Mouse (Mus musculus): ENCODE data around the gene Zranb1. TPM values are rescaled to one million over a fixed set of nuclear protein-coding genes. Genes with fewer than 3 reads are reported as not detected.

Gene Zranb1
- polyA plus RNA-seq, 1 experiment = 2.6 TPM

DNA sequence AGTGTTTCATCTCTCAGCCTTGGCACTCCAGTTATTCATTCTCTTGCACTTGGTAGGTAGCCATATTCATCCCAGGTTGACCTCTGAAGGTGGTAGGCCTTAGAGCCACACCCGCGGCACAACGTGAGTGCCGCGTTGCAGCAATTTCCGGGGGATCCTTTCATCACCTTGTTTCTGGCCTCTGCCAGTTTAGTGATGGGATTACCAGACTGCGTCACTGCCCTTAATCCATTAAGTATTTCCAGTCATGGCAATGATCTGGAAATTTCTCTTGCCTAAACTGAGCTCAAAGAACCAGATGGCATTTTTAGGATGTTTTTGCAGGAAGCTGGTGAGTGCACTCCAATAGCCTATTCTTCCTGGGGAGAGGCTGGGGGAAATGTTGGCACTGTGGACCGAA, 41.3 kb upstream of the Zranb1 start:
- TF ChIP-seq CTCF (IDR thresholded peaks at IDR 0.05; ENCODE audit: extremely low read depth, insufficient read length, insufficient replicate concordance, low read depth, low read length) (no peak), POLR2A (IDR thresholded peaks at IDR 0.05; ENCODE audit: low read depth, low read length) (no peak)
- no peaks in the 10 kb centered on the region for H3K4me1 ChIP-seq (ENCODE audit: control insufficient read depth, insufficient read depth, insufficient read length, low read length)
- peaks cover 2% of the 10 kb centered on the region; the same call in 1 of the 2 replicates for H3K36me3 ChIP-seq (ENCODE audit: control insufficient read depth, insufficient read depth, low read length)
- no peak overlapping the region for H3K27ac ChIP-seq (ENCODE audit: insufficient read depth, low read depth, low read length)
- 93% methylated on average over 8 of the region's 8 CpGs for WGBS
- H3K4me3 ChIP-seq (ENCODE audit: low read depth, low read length) = no peak overlapping the region
- no peaks in the 10 kb centered on the region for H3K27me3 ChIP-seq (ENCODE audit: control insufficient read depth, insufficient read depth, low read length)

DNA sequence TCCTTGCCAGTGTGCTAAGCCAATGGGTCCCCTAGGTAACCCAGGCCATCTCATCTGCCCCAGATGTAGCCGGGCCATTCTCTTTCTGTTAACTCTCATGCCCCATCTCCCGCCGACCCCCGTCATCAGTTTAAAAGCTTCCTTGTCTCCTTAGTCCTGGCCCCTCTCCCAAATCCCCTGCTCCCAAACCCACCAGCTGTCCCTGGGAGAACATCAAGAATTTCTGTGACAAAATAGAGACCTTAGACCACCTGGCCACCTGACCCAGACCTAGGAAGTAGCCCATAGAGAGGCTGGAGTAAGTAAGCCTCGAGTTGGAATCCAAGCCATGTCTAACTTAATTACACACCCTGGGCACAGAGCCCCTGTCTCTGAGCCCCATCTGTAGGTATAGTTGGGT, 40.7 kb upstream of the Zranb1 start:
- no peaks in the 10 kb centered on the region for H3K4me1 ChIP-seq (ENCODE audit: control insufficient read depth, insufficient read depth, insufficient read length, low read length)
- no peak overlapping the region for H3K4me3 ChIP-seq (ENCODE audit: low read depth, low read length)
- no peaks in the 10 kb centered on the region for H3K27me3 ChIP-seq (ENCODE audit: control insufficient read depth, insufficient read depth, low read length)
- H3K36me3 ChIP-seq (ENCODE audit: control insufficient read depth, insufficient read depth, low read length) = 0 out of 2 replicates have a peak, but pooled peaks cover 2% of the 10 kb centered on the region
- WGBS = 86% methylated on average over 5 of the region's 5 CpGs
- H3K27ac ChIP-seq (ENCODE audit: insufficient read depth, low read depth, low read length) = no peak overlapping the region
- TF ChIP-seq CTCF (IDR thresholded peaks at IDR 0.05; ENCODE audit: extremely low read depth, insufficient read length, insufficient replicate concordance, low read depth, low read length) (no peak), POLR2A (IDR thresholded peaks at IDR 0.05; ENCODE audit: low read depth, low read length) (no peak)

DNA sequence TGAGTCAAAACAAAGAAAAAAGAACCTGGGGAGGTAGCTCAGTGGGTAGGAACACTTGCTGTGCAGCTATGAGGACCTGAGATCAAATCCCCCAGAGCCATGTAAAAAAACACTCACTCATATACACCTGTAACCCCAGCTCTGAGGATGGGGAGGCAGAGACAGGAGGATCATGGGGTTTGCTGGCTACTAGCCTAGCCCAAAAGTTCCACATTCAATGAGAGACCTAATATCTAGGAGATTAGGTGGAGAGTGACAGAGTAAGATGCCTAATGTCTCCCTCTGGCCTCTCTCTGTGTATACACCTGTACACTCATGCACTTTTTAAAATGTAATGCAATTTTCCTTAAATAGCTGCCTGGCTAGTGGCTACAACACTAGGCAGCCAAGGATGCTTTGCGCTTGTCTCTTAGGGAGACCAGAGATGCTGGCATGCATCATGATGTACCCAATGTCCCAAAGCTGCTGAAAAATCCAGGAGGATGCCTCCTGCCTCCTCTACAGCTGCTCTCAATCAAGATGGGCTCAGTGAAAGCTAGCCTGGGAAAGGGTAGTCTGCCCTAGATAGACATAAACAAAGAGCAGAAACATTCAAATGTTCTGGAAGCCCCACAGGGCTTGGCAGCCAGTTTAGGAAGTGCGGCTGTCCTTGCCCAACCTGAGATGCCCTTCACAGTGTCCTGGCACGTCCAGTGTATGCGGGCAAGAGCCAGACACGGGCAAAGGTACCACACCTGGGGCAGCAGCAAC, 39.2 kb upstream of the Zranb1 start:
- Histone ChIP-seq H3K4me1 (ENCODE audit: control insufficient read depth, insufficient read depth, insufficient read length, low read length) (no peaks in the 10 kb centered on the region), H3K36me3 (ENCODE audit: control insufficient read depth, insufficient read depth, low read length) (no peaks in the 10 kb centered on the region), H3K27ac (ENCODE audit: insufficient read depth, low read depth, low read length) (no peak overlapping the region), H3K27me3 (ENCODE audit: control insufficient read depth, insufficient read depth, low read length) (no peaks in the 10 kb centered on the region), H3K4me3 (ENCODE audit: low read depth, low read length) (no peak overlapping the region)
- TF ChIP-seq CTCF (IDR thresholded peaks at IDR 0.05; ENCODE audit: extremely low read depth, insufficient read length, insufficient replicate concordance, low read depth, low read length) (no peak), POLR2A (IDR thresholded peaks at IDR 0.05; ENCODE audit: low read depth, low read length) (no peak)
- 69% methylated on average over 5 of the region's 5 CpGs for WGBS

DNA sequence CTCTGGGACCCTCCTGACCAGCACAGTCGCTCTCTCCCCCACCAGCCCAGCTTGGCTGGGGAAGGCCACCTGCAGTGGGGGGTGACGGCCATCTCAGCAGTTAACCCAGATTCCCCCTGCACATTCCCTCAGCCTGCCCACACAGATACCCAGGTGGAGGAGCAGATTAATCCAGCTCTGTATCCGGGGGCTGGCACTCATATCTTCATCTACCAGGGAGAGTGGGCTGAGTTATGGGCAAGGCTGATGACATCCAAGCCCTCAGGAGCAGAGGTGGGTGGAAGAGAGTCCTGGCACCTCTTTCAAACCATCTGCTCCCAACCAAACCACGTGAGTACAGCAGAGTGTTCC, 38.7 kb upstream of the Zranb1 start:
- H3K4me1 ChIP-seq (ENCODE audit: control insufficient read depth, insufficient read depth, insufficient read length, low read length) = no peaks in the 10 kb centered on the region
- H3K27ac ChIP-seq (ENCODE audit: insufficient read depth, low read depth, low read length) = no peak overlapping the region
- no peaks in the 10 kb centered on the region for H3K36me3 ChIP-seq (ENCODE audit: control insufficient read depth, insufficient read depth, low read length)
- no peaks in the 10 kb centered on the region for H3K27me3 ChIP-seq (ENCODE audit: control insufficient read depth, insufficient read depth, low read length)
- no peak overlapping the region for H3K4me3 ChIP-seq (ENCODE audit: low read depth, low read length)
- 72% methylated on average over 4 of the region's 4 CpGs for WGBS
- TF ChIP-seq CTCF (IDR thresholded peaks at IDR 0.05; ENCODE audit: extremely low read depth, insufficient read length, insufficient replicate concordance, low read depth, low read length) (no peak), POLR2A (IDR thresholded peaks at IDR 0.05; ENCODE audit: low read depth, low read length) (no peak)

DNA sequence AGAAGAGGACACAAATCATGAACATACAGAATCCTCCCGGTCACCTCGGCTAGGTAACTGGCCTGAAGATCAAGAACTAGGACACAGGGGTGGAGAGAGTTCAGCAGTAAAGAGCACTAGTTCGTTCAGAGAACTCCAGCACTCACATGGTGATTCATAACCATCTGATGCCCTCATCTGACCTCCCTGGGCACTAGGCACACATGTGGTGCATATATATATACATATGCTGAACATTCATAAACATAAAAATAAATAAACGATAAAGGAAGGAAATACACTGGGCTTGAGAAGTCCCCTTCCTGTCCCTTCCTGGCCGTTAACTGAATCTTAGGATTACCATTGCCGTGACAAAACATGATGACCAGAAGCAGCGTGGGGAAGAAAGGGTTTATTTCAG, 38.1 kb upstream of the Zranb1 start:
- H3K27me3 ChIP-seq (ENCODE audit: control insufficient read depth, insufficient read depth, low read length) = no peaks in the 10 kb centered on the region
- no peak overlapping the region for H3K27ac ChIP-seq (ENCODE audit: insufficient read depth, low read depth, low read length)
- TF ChIP-seq POLR2A (IDR thresholded peaks at IDR 0.05; ENCODE audit: low read depth, low read length) = no peak
- TF ChIP-seq CTCF (IDR thresholded peaks at IDR 0.05; ENCODE audit: extremely low read depth, insufficient read length, insufficient replicate concordance, low read depth, low read length) = no peak
- H3K36me3 ChIP-seq (ENCODE audit: control insufficient read depth, insufficient read depth, low read length) = no peaks in the 10 kb centered on the region
- H3K4me1 ChIP-seq (ENCODE audit: control insufficient read depth, insufficient read depth, insufficient read length, low read length) = no peaks in the 10 kb centered on the region
- 78% methylated on average over 7 of the region's 7 CpGs for WGBS
- H3K4me3 ChIP-seq (ENCODE audit: low read depth, low read length) = no peak overlapping the region

DNA sequence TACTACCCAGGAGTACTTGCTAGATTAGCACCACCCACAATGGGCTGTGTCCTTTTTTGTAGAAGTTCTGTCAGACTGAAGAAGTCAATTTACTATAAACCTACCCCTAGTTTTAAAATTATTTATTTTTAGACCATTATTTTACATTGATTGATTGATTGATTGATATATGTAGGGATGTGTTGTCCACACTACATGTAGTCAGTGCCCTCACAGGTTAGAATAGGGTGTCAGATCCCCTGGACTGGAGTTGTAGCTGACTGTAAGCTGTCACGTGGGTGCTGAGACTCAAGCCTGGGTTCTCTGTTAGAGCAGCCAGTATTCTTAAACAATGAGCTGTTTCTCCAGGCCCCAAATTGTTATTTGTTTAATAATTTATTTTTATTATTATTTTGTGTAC, 37.6 kb upstream of the Zranb1 start:
- 93% methylated on average over 1 of the region's 1 CpGs for WGBS
- no peaks in the 10 kb centered on the region for H3K4me1 ChIP-seq (ENCODE audit: control insufficient read depth, insufficient read depth, insufficient read length, low read length)
- TF ChIP-seq POLR2A (IDR thresholded peaks at IDR 0.05; ENCODE audit: low read depth, low read length) (no peak), CTCF (IDR thresholded peaks at IDR 0.05; ENCODE audit: extremely low read depth, insufficient read length, insufficient replicate concordance, low read depth, low read length) (no peak)
- no peaks in the 10 kb centered on the region for H3K36me3 ChIP-seq (ENCODE audit: control insufficient read depth, insufficient read depth, low read length)
- H3K27me3 ChIP-seq (ENCODE audit: control insufficient read depth, insufficient read depth, low read length) = no peaks in the 10 kb centered on the region
- no peak overlapping the region for H3K27ac ChIP-seq (ENCODE audit: insufficient read depth, low read depth, low read length)
- H3K4me3 ChIP-seq (ENCODE audit: low read depth, low read length) = no peak overlapping the region

DNA sequence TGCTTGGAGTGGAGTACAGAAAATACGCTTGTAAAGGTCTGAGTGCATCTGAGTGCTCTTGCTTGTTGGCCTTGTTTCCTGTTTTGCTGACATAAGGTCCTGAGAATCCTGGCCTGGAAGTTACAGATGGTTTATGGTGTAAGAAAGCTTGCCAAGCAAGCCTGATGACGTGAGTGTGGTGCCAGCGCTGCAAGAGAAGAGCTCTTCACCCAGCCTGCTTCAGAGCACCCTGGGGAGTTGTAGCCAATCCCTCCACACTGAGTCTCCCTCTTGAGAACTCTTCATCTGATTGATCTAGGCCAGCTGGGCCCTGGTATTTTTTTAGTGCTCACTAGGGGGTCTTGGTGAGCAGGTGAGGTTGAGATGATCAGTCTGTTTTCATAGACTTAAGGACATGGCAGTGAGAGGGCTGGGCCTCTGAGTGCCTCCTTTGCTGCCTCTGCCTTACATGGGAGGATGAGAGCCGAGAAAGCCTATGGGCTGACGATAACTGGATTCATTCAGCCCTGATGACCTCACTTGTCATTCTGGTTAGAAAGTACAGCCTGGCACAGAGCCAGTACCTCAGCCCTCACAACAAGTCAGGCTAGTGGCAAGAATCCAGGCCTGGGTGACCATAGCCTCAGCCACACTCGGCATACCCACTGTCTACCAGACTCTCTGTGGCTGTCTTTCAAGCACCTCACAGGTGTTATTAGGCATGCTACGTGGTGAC, 35.9 kb upstream of the Zranb1 start:
- 60% methylated on average over 7 of the region's 7 CpGs for WGBS
- H3K27me3 ChIP-seq (ENCODE audit: control insufficient read depth, insufficient read depth, low read length) = no peaks in the 10 kb centered on the region
- H3K4me3 ChIP-seq (ENCODE audit: low read depth, low read length) = no peak overlapping the region
- no peaks in the 10 kb centered on the region for H3K4me1 ChIP-seq (ENCODE audit: control insufficient read depth, insufficient read depth, insufficient read length, low read length)
- no peaks in the 10 kb centered on the region for H3K36me3 ChIP-seq (ENCODE audit: control insufficient read depth, insufficient read depth, low read length)
- H3K27ac ChIP-seq (ENCODE audit: insufficient read depth, low read depth, low read length) = no peak overlapping the region
- TF ChIP-seq CTCF (IDR thresholded peaks at IDR 0.05; ENCODE audit: extremely low read depth, insufficient read length, insufficient replicate concordance, low read depth, low read length) (no peak), POLR2A (IDR thresholded peaks at IDR 0.05; ENCODE audit: low read depth, low read length) (no peak)

Data from small intestine, adult 2 months (tissue).